Mouse (Mus musculus): Measurements from ENCODE around the gene Fam53b.

DNA sequence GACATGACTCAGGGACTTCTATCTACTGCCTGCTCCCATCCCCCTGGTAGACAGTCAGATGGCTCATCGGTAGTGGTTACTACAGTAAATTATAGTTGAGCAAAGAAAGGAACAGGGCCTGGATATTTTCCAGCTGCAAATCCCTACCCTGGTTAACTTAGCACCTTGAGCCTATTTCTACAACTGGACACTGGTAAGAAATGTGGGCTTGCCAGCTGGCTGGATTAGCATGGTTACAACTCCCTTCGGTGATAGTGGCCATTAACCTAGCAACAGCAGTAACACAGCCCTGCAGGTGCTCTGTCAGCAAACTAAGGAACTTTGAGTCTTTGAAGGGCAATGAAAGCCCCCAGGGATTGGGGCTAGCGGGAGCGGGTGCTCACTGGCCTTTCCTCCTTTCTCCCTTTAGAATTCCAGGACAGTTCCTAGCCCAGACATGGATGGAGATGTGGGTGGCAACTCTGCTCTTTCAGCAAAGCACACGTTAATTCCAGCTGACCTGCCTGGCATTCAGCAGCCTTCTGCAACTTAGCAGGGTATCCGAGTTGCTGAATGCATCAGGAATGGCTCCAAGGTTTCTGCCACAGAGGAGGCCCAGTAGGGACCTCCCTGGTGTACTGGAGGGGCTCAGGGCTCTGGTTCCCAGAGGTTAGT is 81.4 kb downstream of the Fam53b start:
- TF ChIP-seq POLR2A (IDR thresholded peaks at IDR 0.05; ENCODE audit: extremely low read depth, insufficient read depth, low read length) (no peak), CTCF (IDR thresholded peaks at IDR 0.05; ENCODE audit: extremely low read depth, insufficient read depth, low read length) (no peak)
